Mouse (Mus musculus): ENCODE results near the gene Ptprd. TPM values are rescaled to one million over a fixed set of nuclear protein-coding genes. Genes with fewer than 3 reads are reported as not detected.
A peak's percentile ranks its signal among the peaks of the same experiment; 100 is the strongest.

The Ptprd gene
- polyA plus RNA-seq, 1 experiment = 1.2 TPM

GRCm38 (mm10) chr4:76324509-76324908 lies 1887.3 kb downstream of the Ptprd start:
- TF ChIP-seq MYOG (IDR thresholded peaks at IDR 0.05; ENCODE audit: control insufficient read depth, extremely low read depth, insufficient read length) = no peak
- peak; percentile 77 for TF ChIP-seq MYOD1 (IDR thresholded peaks at IDR 0.05; ENCODE audit: control insufficient read depth, insufficient read length, low read depth)
- Histone ChIP-seq H3K36me3 (ENCODE audit: control insufficient read depth, insufficient read depth) (no peaks in the 10 kb centered on the region), H3K79me2 (ENCODE audit: control insufficient read depth, insufficient read depth) (no peaks in the 10 kb centered on the region), H3K79me3 (ENCODE audit: low read depth) (no peaks in the 10 kb centered on the region), H3K27me3 (ENCODE audit: control insufficient read depth, insufficient read depth, insufficient read length) (no peaks in the 10 kb centered on the region), H3ac (ENCODE audit: control insufficient read depth, insufficient read length, low read depth) (no peak overlapping the region), H3K4me3 (ENCODE audit: insufficient read depth, poor library complexity, severe bottlenecking) (no peak overlapping the region)

- TF ChIP-seq MYOG (IDR thresholded peaks at IDR 0.05; ENCODE audit: control insufficient read depth, extremely low read depth, insufficient read length) (no peak), FOSL1 (IDR thresholded peaks at IDR 0.05; ENCODE audit: insufficient read depth, low read length, poor library complexity, severe bottlenecking) (no peak), USF1 (IDR thresholded peaks at IDR 0.05; ENCODE audit: low read depth) (no peak), CTCF (IDR thresholded peaks at IDR 0.05; ENCODE audit: control insufficient read depth, insufficient read depth, insufficient read length) (no peak), MAX (IDR thresholded peaks at IDR 0.05) (no peak)
- Histone ChIP-seq H3K4me3 (ENCODE audit: insufficient read depth, poor library complexity, severe bottlenecking) (no peak overlapping the region), H3K36me3 (ENCODE audit: control insufficient read depth, insufficient read depth) (no peaks in the 10 kb centered on the region), H3K79me3 (ENCODE audit: low read depth) (no peaks in the 10 kb centered on the region), H3ac (ENCODE audit: control insufficient read depth, insufficient read length, low read depth) (no peak overlapping the region), H3K27me3 (ENCODE audit: control insufficient read depth, insufficient read depth, insufficient read length) (no peaks in the 10 kb centered on the region), H3K79me2 (ENCODE audit: control insufficient read depth, insufficient read depth) (no peaks in the 10 kb centered on the region)
Measured at GRCm38 (mm10) chr4:76319874-76320273, 1891.9 kb downstream of the Ptprd start.

GRCm38 (mm10) chr4:76315977-76316376 lies 1895.8 kb downstream of the Ptprd start:
- no peaks in the 10 kb centered on the region for H3K27me3 ChIP-seq (ENCODE audit: control insufficient read depth, insufficient read depth, insufficient read length)
- TF ChIP-seq USF1 (IDR thresholded peaks at IDR 0.05; ENCODE audit: low read depth) (no peak), MYOG (IDR thresholded peaks at IDR 0.05; ENCODE audit: control insufficient read depth, extremely low read depth, insufficient read length) (no peak), CTCF (IDR thresholded peaks at IDR 0.05; ENCODE audit: control insufficient read depth, insufficient read depth, insufficient read length) (no peak), FOSL1 (IDR thresholded peaks at IDR 0.05; ENCODE audit: insufficient read depth, low read length, poor library complexity, severe bottlenecking) (no peak), MAX (IDR thresholded peaks at IDR 0.05) (no peak), MYOD1 (IDR thresholded peaks at IDR 0.05; ENCODE audit: control insufficient read depth, insufficient read length, low read depth) (no peak), CEBPB (IDR thresholded peaks at IDR 0.05; ENCODE audit: low read depth) (no peak)
- H3K4me3 ChIP-seq (ENCODE audit: insufficient read depth, poor library complexity, severe bottlenecking) = no peak overlapping the region
- H3K79me3 ChIP-seq (ENCODE audit: low read depth) = no peaks in the 10 kb centered on the region
- no peaks in the 10 kb centered on the region for H3K36me3 ChIP-seq (ENCODE audit: control insufficient read depth, insufficient read depth)
- H3K79me2 ChIP-seq (ENCODE audit: control insufficient read depth, insufficient read depth) = no peaks in the 10 kb centered on the region
- no peak overlapping the region for H3ac ChIP-seq (ENCODE audit: control insufficient read depth, insufficient read length, low read depth)

- H3K27me3 ChIP-seq (ENCODE audit: control insufficient read depth, insufficient read depth, insufficient read length) = no peaks in the 10 kb centered on the region
- no peak overlapping the region for H3ac ChIP-seq (ENCODE audit: control insufficient read depth, insufficient read length, low read depth)
- H3K36me3 ChIP-seq (ENCODE audit: control insufficient read depth, insufficient read depth) = no peaks in the 10 kb centered on the region
- H3K79me3 ChIP-seq (ENCODE audit: low read depth) = no peaks in the 10 kb centered on the region
- no peak for TF ChIP-seq CTCF (IDR thresholded peaks at IDR 0.05; ENCODE audit: control insufficient read depth, insufficient read depth, insufficient read length)
- TF ChIP-seq MAX (IDR thresholded peaks at IDR 0.05) = no peak
- no peak for TF ChIP-seq CEBPB (IDR thresholded peaks at IDR 0.05; ENCODE audit: low read depth)
- TF ChIP-seq MYOD1 (IDR thresholded peaks at IDR 0.05; ENCODE audit: control insufficient read depth, insufficient read length, low read depth) = no peak
- TF ChIP-seq MYOG (IDR thresholded peaks at IDR 0.05; ENCODE audit: control insufficient read depth, extremely low read depth, insufficient read length) = no peak
- TF ChIP-seq USF1 (IDR thresholded peaks at IDR 0.05; ENCODE audit: low read depth) = no peak
- TF ChIP-seq FOSL1 (IDR thresholded peaks at IDR 0.05; ENCODE audit: insufficient read depth, low read length, poor library complexity, severe bottlenecking) = no peak
- no peak overlapping the region for H3K4me3 ChIP-seq (ENCODE audit: insufficient read depth, poor library complexity, severe bottlenecking)
- H3K79me2 ChIP-seq (ENCODE audit: control insufficient read depth, insufficient read depth) = no peaks in the 10 kb centered on the region
Measured at GRCm38 (mm10) chr4:76313749-76314148, 1898.0 kb downstream of the Ptprd start.

- TF ChIP-seq MYOD1 (IDR thresholded peaks at IDR 0.05; ENCODE audit: control insufficient read depth, insufficient read length, low read depth) (no peak), CEBPB (IDR thresholded peaks at IDR 0.05; ENCODE audit: low read depth) (no peak), FOSL1 (IDR thresholded peaks at IDR 0.05; ENCODE audit: insufficient read depth, low read length, poor library complexity, severe bottlenecking) (no peak), MYOG (IDR thresholded peaks at IDR 0.05; ENCODE audit: control insufficient read depth, extremely low read depth, insufficient read length) (no peak), MAX (IDR thresholded peaks at IDR 0.05) (no peak)
Measured at GRCm38 (mm10) chr4:76312593-76312992, 1899.2 kb downstream of the Ptprd start.

GRCm38 (mm10) chr4:76305987-76306386 lies 1905.8 kb downstream of the Ptprd start:
- Histone ChIP-seq H3K4me3 (ENCODE audit: insufficient read depth, poor library complexity, severe bottlenecking) (no peak overlapping the region), H3K36me3 (ENCODE audit: control insufficient read depth, insufficient read depth) (no peaks in the 10 kb centered on the region), H3ac (ENCODE audit: control insufficient read depth, insufficient read length, low read depth) (no peak overlapping the region), H3K79me3 (ENCODE audit: low read depth) (no peaks in the 10 kb centered on the region), H3K27me3 (ENCODE audit: control insufficient read depth, insufficient read depth, insufficient read length) (no peaks in the 10 kb centered on the region), H3K79me2 (ENCODE audit: control insufficient read depth, insufficient read depth) (no peaks in the 10 kb centered on the region)
- TF ChIP-seq MYOD1 (IDR thresholded peaks at IDR 0.05; ENCODE audit: control insufficient read depth, insufficient read length, low read depth) = peak; percentile 99
- TF ChIP-seq MAX (IDR thresholded peaks at IDR 0.05) = no peak
- no peak for TF ChIP-seq USF1 (IDR thresholded peaks at IDR 0.05; ENCODE audit: low read depth)
- TF ChIP-seq MYOG (IDR thresholded peaks at IDR 0.05; ENCODE audit: control insufficient read depth, extremely low read depth, insufficient read length) = no peak
- no peak for TF ChIP-seq FOSL1 (IDR thresholded peaks at IDR 0.05; ENCODE audit: insufficient read depth, low read length, poor library complexity, severe bottlenecking)

More at GRCm38 (mm10) chr4:76312593-76312992, 1899.2 kb downstream of the Ptprd start:
- no peak overlapping the region for H3K4me3 ChIP-seq (ENCODE audit: insufficient read depth, poor library complexity, severe bottlenecking)
- no peaks in the 10 kb centered on the region for H3K36me3 ChIP-seq (ENCODE audit: control insufficient read depth, insufficient read depth)
- H3K27me3 ChIP-seq (ENCODE audit: control insufficient read depth, insufficient read depth, insufficient read length) = no peaks in the 10 kb centered on the region
- H3K79me3 ChIP-seq (ENCODE audit: low read depth) = no peaks in the 10 kb centered on the region
- H3ac ChIP-seq (ENCODE audit: control insufficient read depth, insufficient read length, low read depth) = no peak overlapping the region
- no peaks in the 10 kb centered on the region for H3K79me2 ChIP-seq (ENCODE audit: control insufficient read depth, insufficient read depth)
